Mouse (Mus musculus) C2C12 (cell line): ENCODE results near the gene Ap3d1. TPM values are rescaled to one million over a fixed set of nuclear protein-coding genes. Genes with fewer than 3 reads are reported as not detected.
A peak's percentile ranks its signal among the peaks of the same experiment; 100 is the strongest.

Experiments used
- H3K27me3 ChIP-seq: one replicate; pipeline ENCODE4 v1.6.1; 2011; ENCODE audit not compliant: control insufficient read depth, insufficient read depth, insufficient read length
- H3K36me3 ChIP-seq: one replicate; pipeline ENCODE4 v1.6.1; 2011; ENCODE audit not compliant: control insufficient read depth, insufficient read depth
- H3K4me3 ChIP-seq: one replicate; pipeline ENCODE4 v1.5.1; 2011; ENCODE audit warnings: mild to moderate bottlenecking, control low read depth; ENCODE audit not compliant: poor library complexity, insufficient read depth, severe bottlenecking
- H3K79me2 ChIP-seq: one replicate; pipeline ENCODE4 v1.6.1; 2011; ENCODE audit not compliant: control insufficient read depth, insufficient read depth
- H3K79me3 ChIP-seq: one replicate; pipeline ENCODE4 v1.6.1; 2011; ENCODE audit warnings: low read depth, control low read depth
- H3ac ChIP-seq: one replicate; pipeline ENCODE3; 2011; ENCODE audit warnings: low read depth; ENCODE audit not compliant: control insufficient read depth, insufficient read length
- CEBPB ChIP-seq: IDR thresholded peaks from one replicate; pipeline ENCODE4 v1.6.1; 2011; ENCODE audit warnings: low read depth, mild to moderate bottlenecking, control low read depth, moderate library complexity
- CTCF ChIP-seq: IDR thresholded peaks from one replicate; pipeline ENCODE4 v1.5.1; 2011; ENCODE audit not compliant: control insufficient read depth, insufficient read depth, insufficient read length
- FOSL1 ChIP-seq: IDR thresholded peaks from one replicate; pipeline ENCODE4 v1.8.0; 2011; ENCODE audit warnings: mild to moderate bottlenecking, low read length; ENCODE audit not compliant: poor library complexity, insufficient read depth, severe bottlenecking
- MAX ChIP-seq: IDR thresholded peaks from one replicate; pipeline ENCODE4 v1.6.1; 2011; ENCODE audit warnings: mild to moderate bottlenecking, control low read depth
- MYOD1 ChIP-seq: IDR thresholded peaks from one replicate; pipeline ENCODE4 v1.6.1; 2011; ENCODE audit warnings: low read depth; ENCODE audit not compliant: control insufficient read depth, insufficient read length
- MYOG ChIP-seq: IDR thresholded peaks from one replicate; pipeline ENCODE4 v1.6.1; 2011; ENCODE audit not compliant: control insufficient read depth, insufficient read length; ENCODE audit errors: extremely low read depth
- USF1 ChIP-seq: IDR thresholded peaks from one replicate; pipeline ENCODE4 v1.6.1; 2011; ENCODE audit warnings: low read depth, mild to moderate bottlenecking, control low read depth, moderate library complexity
- polyA plus RNA-seq: library from polyadenylated mRNA; unstranded; fragments of >200 nt; fragmentation: generic; extraction: Trizol; gene quantifications from one replicate; pipeline ENCODE4 v1.2.1, GENCODE M21; 2012; ENCODE audit warnings: missing spikeins

Ap3d1 gene
- polyA plus RNA-seq, 1 experiment, result 51.3 TPM

- Histone ChIP-seq H3K36me3 (no peaks in the 10 kb centered on the region), H3K4me3 (no peak overlapping the region), H3K27me3 (no peaks in the 10 kb centered on the region), H3ac (no peak overlapping the region), H3K79me3 (no peaks in the 10 kb centered on the region), H3K79me2 (no peaks in the 10 kb centered on the region)
- TF ChIP-seq MYOG (no peak), MAX (peak; percentile 42)
Measured at GRCm38 (mm10) chr10:80748609-80749008, 6.5 kb upstream of the Ap3d1 start.

- Histone ChIP-seq H3K27me3 (no peaks in the 10 kb centered on the region), H3K79me3 (no peaks in the 10 kb centered on the region), H3K79me2 (no peaks in the 10 kb centered on the region), H3K36me3 (no peaks in the 10 kb centered on the region), H3K4me3 (no peak overlapping the region), H3ac (no peak overlapping the region)
- no peak for TF ChIP-seq MYOG
- peak; percentile 92 for TF ChIP-seq CTCF
Measured at GRCm38 (mm10) chr10:80747410-80747809, 5.3 kb upstream of the Ap3d1 start.

- H3ac ChIP-seq, result no peak overlapping the region
- peaks cover 28% of the 10 kb centered on the region for H3K79me2 ChIP-seq
- H3K27me3 ChIP-seq, result no peaks in the 10 kb centered on the region
- TF ChIP-seq MYOG, result no peak
- no peak for TF ChIP-seq MAX
- TF ChIP-seq CEBPB, result no peak
- no peak for TF ChIP-seq CTCF
- TF ChIP-seq USF1, result no peak
- no peak for TF ChIP-seq FOSL1
- TF ChIP-seq MYOD1, result no peak
- H3K36me3 ChIP-seq, result no peaks in the 10 kb centered on the region
- H3K4me3 ChIP-seq, result no peak overlapping the region
- H3K79me3 ChIP-seq, result peaks cover 26% of the 10 kb centered on the region
Measured at GRCm38 (mm10) chr10:80744262-80744661, 2.2 kb upstream of the Ap3d1 start.

- Histone ChIP-seq H3K36me3 (peaks cover 22% of the 10 kb centered on the region), H3K4me3 (peak overlapping the region; percentile 96), H3K27me3 (no peaks in the 10 kb centered on the region), H3ac (peak overlapping the region; percentile 98), H3K79me2 (peaks cover 54% of the 10 kb centered on the region), H3K79me3 (peaks cover 51% of the 10 kb centered on the region)
- TF ChIP-seq FOSL1 (no peak), USF1 (no peak), CTCF (no peak), MYOG (no peak), CEBPB (no peak), MAX (no peak), MYOD1 (no peak)
Measured at GRCm38 (mm10) chr10:80741634-80742179, 357 bp downstream of the Ap3d1 start.

- TF ChIP-seq CTCF (no peak), CEBPB (no peak), MYOG (no peak), FOSL1 (no peak), MAX (no peak), USF1 (no peak), MYOD1 (no peak)
- Histone ChIP-seq H3K4me3 (peak overlapping the region; percentile 96), H3K79me3 (peaks cover 56% of the 10 kb centered on the region), H3K36me3 (peaks cover 24% of the 10 kb centered on the region), H3K79me2 (peaks cover 59% of the 10 kb centered on the region), H3K27me3 (no peaks in the 10 kb centered on the region), H3ac (peak overlapping the region; percentile 98)
Measured at GRCm38 (mm10) chr10:80741146-80741545, 918 bp downstream of the Ap3d1 start.

- H3K36me3 ChIP-seq, result peaks cover 46% of the 10 kb centered on the region
- H3K79me2 ChIP-seq, result peaks cover 84% of the 10 kb centered on the region
- H3K27me3 ChIP-seq, result no peaks in the 10 kb centered on the region
Measured at GRCm38 (mm10) chr10:80738657-80739056, 3.4 kb downstream of the Ap3d1 start.

More at GRCm38 (mm10) chr10:80738657-80739056, 3.4 kb downstream of the Ap3d1 start:
- TF ChIP-seq MYOG (no peak), CEBPB (no peak), FOSL1 (no peak), USF1 (no peak), MAX (no peak), MYOD1 (no peak), CTCF (no peak)
- H3ac ChIP-seq, result no peak overlapping the region
- peaks cover 73% of the 10 kb centered on the region for H3K79me3 ChIP-seq
- H3K4me3 ChIP-seq, result no peak overlapping the region
